Mouse (Mus musculus): Measurements from ENCODE around the gene Syndig1l. TPM values are rescaled to one million over a fixed set of nuclear protein-coding genes. Genes with fewer than 3 reads are reported as not detected.

Syndig1l gene
- 29.3 and 32.0 TPM in 2 replicates for total RNA-seq (2014; rRNA removed)
- polyA plus RNA-seq (2015; fragmentation: Nextera tagmentation; extraction: Ambion mirVana), result 15.7 and 17.4 TPM in 2 replicates

DNA sequence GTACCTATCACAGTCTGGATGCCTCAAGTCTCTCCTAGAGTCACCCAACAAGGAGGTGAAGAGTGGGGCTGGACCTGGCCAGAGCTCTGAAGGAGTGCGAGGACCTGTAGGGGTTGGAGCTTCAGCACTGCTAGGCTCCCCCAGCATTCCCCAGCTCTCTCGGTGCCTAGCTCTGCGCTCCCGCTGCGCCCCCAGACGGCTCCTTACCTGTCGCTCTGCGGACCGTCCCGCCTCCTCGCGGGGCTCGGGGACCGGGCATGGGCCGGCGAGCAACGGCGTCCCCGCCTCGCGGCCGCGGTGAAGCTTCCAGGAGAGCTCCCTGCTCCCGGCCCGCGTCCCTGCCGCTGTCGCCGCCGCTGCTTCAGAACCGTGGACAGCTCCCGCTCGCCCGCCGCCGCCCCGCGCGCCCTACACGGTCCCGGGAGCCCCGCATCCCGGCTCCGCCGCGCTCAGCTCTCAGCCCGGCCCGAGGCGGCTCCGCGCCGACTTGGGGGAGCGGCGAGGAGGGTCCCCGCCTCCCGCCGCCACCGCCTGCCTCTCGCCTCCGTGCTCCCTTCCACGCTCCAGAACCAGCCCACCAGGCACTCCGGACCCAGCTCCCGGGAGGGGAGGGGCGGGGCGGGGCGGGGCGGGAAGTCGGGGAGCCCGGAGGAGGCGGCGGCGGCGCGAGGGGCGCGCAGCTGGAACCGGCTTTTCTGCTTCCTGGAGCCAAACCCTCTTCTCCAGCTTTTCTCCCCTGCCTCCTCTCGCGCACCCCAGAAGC lies at the start of gene Syndig1l:
Syndig1l (minus strand) TSS at position 513 of the 763 bp plus-strand sequence.
- H3K36me3 ChIP-seq (ENCODE audit: insufficient read depth, low read length), result no peaks in the 10 kb centered on the region
- ATAC-seq (ENCODE audit: low FRiP score) (peak; percentile 63; the same call in 1 of the 2 replicates), DNase-seq (ENCODE audit: low spot score) (peak; percentile 34)
- peak within 1 kb of the TSS; percentile 67 for H3K9ac ChIP-seq (replicated peaks; ENCODE audit: low read length, poor library complexity, severe bottlenecking)
- peaks cover 4% of the 10 kb centered on the region; the same call in 1 of the 2 replicates for H3K4me1 ChIP-seq (ENCODE audit: insufficient read depth, low read length)
- no peaks in the 10 kb centered on the region for H3K9me3 ChIP-seq (ENCODE audit: low read length)
- WGBS, result 0% methylated on average over 55 of the region's 79 CpGs
- peak within 1 kb of the TSS; percentile 64 for H3K4me3 ChIP-seq (ENCODE audit: low read depth, low read length)
- no peak for TF ChIP-seq CTCF (IDR thresholded peaks at IDR 0.05)
- peak within 1 kb of the TSS; percentile 82 for H3K4me2 ChIP-seq (ENCODE audit: low read depth, low read length, poor library complexity, severe bottlenecking)
- 0 out of 2 replicates have a peak, but pooled peaks cover 4% of the 10 kb centered on the region for H3K27me3 ChIP-seq (ENCODE audit: insufficient read depth, low read length)
- H3K27ac ChIP-seq (ENCODE audit: low read depth, low read length), result 0 out of 2 replicates have a peak within 1 kb of the TSS, but pooled peaks have one; percentile 4

DNA sequence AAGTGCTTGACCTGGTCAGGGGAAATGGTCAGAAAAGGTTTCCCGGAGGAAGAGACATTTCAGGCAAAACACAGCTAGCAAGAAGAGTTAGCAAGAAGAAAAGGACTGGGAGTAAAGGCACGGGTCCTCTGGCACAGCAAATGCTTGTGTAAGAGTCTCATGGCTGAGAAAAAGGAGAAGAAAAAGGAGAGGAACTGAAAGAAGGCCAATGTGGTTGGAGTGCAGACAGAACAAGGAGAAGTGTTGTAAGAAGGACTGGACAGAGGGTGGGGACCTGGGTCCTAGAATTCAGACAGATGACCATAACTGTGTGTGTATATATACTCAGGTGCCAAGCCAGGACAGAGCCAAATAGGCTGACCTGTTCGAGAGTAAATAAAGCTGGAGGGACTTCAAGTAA lies 49.5 kb upstream of the Syndig1l start:
- Histone ChIP-seq H3K9ac (replicated peaks; ENCODE audit: low read length, poor library complexity, severe bottlenecking) (no peak overlapping the region), H3K4me2 (ENCODE audit: low read depth, low read length, poor library complexity, severe bottlenecking) (no peak overlapping the region), H3K4me3 (ENCODE audit: low read depth, low read length) (no peak overlapping the region), H3K27ac (ENCODE audit: low read depth, low read length) (no peak overlapping the region), H3K27me3 (ENCODE audit: insufficient read depth, low read length) (no peaks in the 10 kb centered on the region), H3K9me3 (ENCODE audit: low read length) (no peaks in the 10 kb centered on the region), H3K36me3 (ENCODE audit: insufficient read depth, low read length) (no peaks in the 10 kb centered on the region), H3K4me1 (ENCODE audit: insufficient read depth, low read length) (peaks cover 18% of the 10 kb centered on the region)
- DNase-seq (ENCODE audit: low spot score) (no peak), ATAC-seq (ENCODE audit: low FRiP score) (no peak)
- TF ChIP-seq CTCF (IDR thresholded peaks at IDR 0.05), result no peak
- 79% methylated on average over 3 of the region's 3 CpGs for WGBS

DNA sequence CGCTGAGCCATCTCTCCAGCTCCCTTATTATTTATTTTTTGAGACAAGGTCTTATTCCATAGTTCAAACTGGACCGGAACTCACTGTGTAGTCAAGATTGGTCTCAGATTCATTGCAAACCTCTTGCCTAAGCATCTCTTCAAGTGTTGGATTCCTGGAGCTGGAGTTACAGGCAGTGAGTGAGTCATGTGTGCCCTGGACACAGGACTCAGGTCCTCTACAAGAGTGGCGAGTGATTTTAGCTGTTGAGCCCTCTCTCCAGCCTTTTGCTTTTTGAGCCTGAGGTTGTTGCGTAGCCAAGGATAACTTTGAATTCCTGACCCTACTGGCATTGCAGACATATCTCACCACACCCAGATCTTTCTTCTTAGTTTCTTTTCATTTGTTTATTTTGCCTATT lies 47.1 kb upstream of the Syndig1l start:
- Histone ChIP-seq H3K4me3 (ENCODE audit: low read depth, low read length) (no peak overlapping the region), H3K9ac (replicated peaks; ENCODE audit: low read length, poor library complexity, severe bottlenecking) (no peak overlapping the region), H3K4me2 (ENCODE audit: low read depth, low read length, poor library complexity, severe bottlenecking) (no peak overlapping the region), H3K27ac (ENCODE audit: low read depth, low read length) (no peak overlapping the region), H3K9me3 (ENCODE audit: low read length) (no peaks in the 10 kb centered on the region), H3K36me3 (ENCODE audit: insufficient read depth, low read length) (no peaks in the 10 kb centered on the region), H3K27me3 (ENCODE audit: insufficient read depth, low read length) (no peaks in the 10 kb centered on the region), H3K4me1 (ENCODE audit: insufficient read depth, low read length) (no peaks in the 10 kb centered on the region)
- no peak for ATAC-seq (ENCODE audit: low FRiP score)
- no peak for DNase-seq (ENCODE audit: low spot score)
- 62% methylated on average over 4 of the region's 4 CpGs for WGBS
- no peak for TF ChIP-seq CTCF (IDR thresholded peaks at IDR 0.05)

DNA sequence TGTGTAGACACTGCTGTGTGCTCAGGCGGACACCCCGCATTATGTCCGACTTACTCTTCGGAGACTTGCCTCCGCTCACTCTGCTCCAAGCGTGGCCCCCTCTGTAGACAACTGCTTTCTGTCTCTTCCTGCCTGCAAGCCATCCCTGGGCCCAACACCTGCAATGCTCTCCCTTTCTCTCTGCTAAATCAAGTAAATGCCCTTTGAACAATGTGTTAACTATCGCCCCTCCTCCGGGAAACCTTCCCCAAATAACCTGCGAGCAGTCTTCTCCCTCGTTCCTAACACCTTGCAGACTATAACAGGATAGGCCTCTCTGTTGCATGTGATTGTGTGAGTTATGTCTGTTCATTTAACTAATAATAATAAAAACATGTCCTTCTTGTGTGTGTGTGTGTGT lies 44.9 kb upstream of the Syndig1l start:
- no peak overlapping the region for H3K4me3 ChIP-seq (ENCODE audit: low read depth, low read length)
- H3K9me3 ChIP-seq (ENCODE audit: low read length), result no peaks in the 10 kb centered on the region
- no peak for DNase-seq (ENCODE audit: low spot score)
- 89% methylated on average over 10 of the region's 10 CpGs for WGBS
- H3K4me1 ChIP-seq (ENCODE audit: insufficient read depth, low read length), result no peaks in the 10 kb centered on the region
- H3K36me3 ChIP-seq (ENCODE audit: insufficient read depth, low read length), result no peaks in the 10 kb centered on the region
- ATAC-seq (ENCODE audit: low FRiP score), result no peak
- H3K27ac ChIP-seq (ENCODE audit: low read depth, low read length), result no peak overlapping the region
- H3K27me3 ChIP-seq (ENCODE audit: insufficient read depth, low read length), result no peaks in the 10 kb centered on the region
- H3K9ac ChIP-seq (replicated peaks; ENCODE audit: low read length, poor library complexity, severe bottlenecking), result no peak overlapping the region
- TF ChIP-seq CTCF (IDR thresholded peaks at IDR 0.05), result no peak
- H3K4me2 ChIP-seq (ENCODE audit: low read depth, low read length, poor library complexity, severe bottlenecking), result no peak overlapping the region

DNA sequence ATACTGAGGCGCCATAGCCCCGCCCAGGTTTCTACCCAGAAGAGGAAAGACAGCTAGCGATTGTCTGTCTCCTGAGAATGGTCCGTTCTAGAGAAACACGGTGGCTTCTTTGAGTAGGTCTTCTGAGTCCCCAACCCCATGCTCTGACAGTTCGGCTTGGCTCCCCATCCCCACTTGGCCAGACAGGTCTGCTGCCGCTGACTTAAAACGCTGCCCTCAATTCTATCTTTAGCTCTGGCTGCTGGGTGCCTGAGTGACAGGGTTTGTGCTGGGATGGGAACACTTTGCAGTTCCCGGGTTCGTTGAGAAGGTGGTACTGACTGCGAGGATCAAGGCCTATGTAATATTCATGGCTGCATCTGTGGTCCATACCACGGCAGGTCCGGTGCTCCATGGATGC lies 34.7 kb upstream of the Syndig1l start:
- Histone ChIP-seq H3K27ac (ENCODE audit: low read depth, low read length) (no peak overlapping the region), H3K4me2 (ENCODE audit: low read depth, low read length, poor library complexity, severe bottlenecking) (no peak overlapping the region), H3K36me3 (ENCODE audit: insufficient read depth, low read length) (no peaks in the 10 kb centered on the region), H3K4me3 (ENCODE audit: low read depth, low read length) (no peak overlapping the region), H3K4me1 (ENCODE audit: insufficient read depth, low read length) (no peaks in the 10 kb centered on the region), H3K9ac (replicated peaks; ENCODE audit: low read length, poor library complexity, severe bottlenecking) (no peak overlapping the region), H3K9me3 (ENCODE audit: low read length) (no peaks in the 10 kb centered on the region), H3K27me3 (ENCODE audit: insufficient read depth, low read length) (no peaks in the 10 kb centered on the region)
- WGBS, result 76% methylated on average over 13 of the region's 13 CpGs
- ATAC-seq (ENCODE audit: low FRiP score) (no peak), DNase-seq (ENCODE audit: low spot score) (no peak)
- TF ChIP-seq CTCF (IDR thresholded peaks at IDR 0.05), result no peak

DNA sequence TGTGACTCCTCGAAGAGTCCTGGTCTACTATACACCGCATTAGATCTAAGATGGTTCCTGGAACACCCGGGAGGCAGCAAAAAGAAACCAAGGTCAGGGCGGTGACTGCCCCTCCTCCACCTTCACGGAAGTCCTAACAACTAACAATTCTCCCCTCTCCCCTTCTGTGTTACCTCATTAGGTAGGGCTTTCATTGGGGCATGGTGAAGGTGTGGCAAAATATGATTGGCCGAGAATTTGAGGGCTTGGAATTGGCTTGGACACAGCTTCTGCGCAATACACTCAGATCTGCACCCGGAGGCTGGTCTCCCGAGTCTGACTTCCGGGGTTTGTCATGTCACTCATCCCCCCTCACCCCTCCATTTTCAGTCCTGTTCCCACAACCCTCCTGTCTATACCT lies 29.8 kb upstream of the Syndig1l start:
- no peak for ATAC-seq (ENCODE audit: low FRiP score)
- no peaks in the 10 kb centered on the region for H3K9me3 ChIP-seq (ENCODE audit: low read length)
- no peaks in the 10 kb centered on the region for H3K4me1 ChIP-seq (ENCODE audit: insufficient read depth, low read length)
- 96% methylated on average over 10 of the region's 10 CpGs for WGBS
- H3K36me3 ChIP-seq (ENCODE audit: insufficient read depth, low read length), result no peaks in the 10 kb centered on the region
- no peak for DNase-seq (ENCODE audit: low spot score)
- H3K9ac ChIP-seq (replicated peaks; ENCODE audit: low read length, poor library complexity, severe bottlenecking), result no peak overlapping the region
- H3K27me3 ChIP-seq (ENCODE audit: insufficient read depth, low read length), result no peaks in the 10 kb centered on the region
- H3K27ac ChIP-seq (ENCODE audit: low read depth, low read length), result no peak overlapping the region
- no peak overlapping the region for H3K4me3 ChIP-seq (ENCODE audit: low read depth, low read length)
- no peak overlapping the region for H3K4me2 ChIP-seq (ENCODE audit: low read depth, low read length, poor library complexity, severe bottlenecking)
- TF ChIP-seq CTCF (IDR thresholded peaks at IDR 0.05), result no peak
